Mouse (Mus musculus): ENCODE measurements at regions not wholly inside any gene's neighbourhood (a gene's known extent, or its start where the extent isn't known, plus 50 kb on each side); places are given as distances from the start of the nearest gene placed in this dataset.
A peak's percentile ranks its signal among the peaks of the same experiment; 100 is the strongest.

- H3K36me3 ChIP-seq (ENCODE audit: control insufficient read depth, insufficient read depth, low read length, poor library complexity, severe bottlenecking) = no peaks in the 10 kb centered on the region
- no peaks in the 10 kb centered on the region for H3K9me3 ChIP-seq (ENCODE audit: control insufficient read depth, insufficient read depth, low read depth, low read length)
- H3K4me3 ChIP-seq (ENCODE audit: insufficient read depth in 1 of 2, low read depth in 1 of 2, low read length in 2 of 2, poor library complexity in 1 of 2, severe bottlenecking in 1 of 2) = no peak overlapping the region
- H3K4me1 ChIP-seq (ENCODE audit: control insufficient read depth in 2 of 2, insufficient read depth in 2 of 2, low read length in 2 of 2, poor library complexity in 1 of 2) = no peaks in the 10 kb centered on the region
- H3K27ac ChIP-seq (ENCODE audit: insufficient read depth, low read depth, low read length, poor library complexity, severe bottlenecking) = no peak overlapping the region
- DNase-seq (ENCODE audit: low read depth, low spot score) = no peak
- no peak for TF ChIP-seq ZC3H11A (IDR thresholded peaks at IDR 0.05; ENCODE audit: borderline replicate concordance, low read depth, low read length)
- no peak for TF ChIP-seq ZNF384 (IDR thresholded peaks at IDR 0.05; ENCODE audit: low read depth, low read length)
- no peak for TF ChIP-seq HCFC1 (IDR thresholded peaks at IDR 0.05; ENCODE audit: borderline replicate concordance, insufficient read depth, low read length)
- no peak for TF ChIP-seq MAFK (IDR thresholded peaks at IDR 0.05; ENCODE audit: insufficient read depth, low read depth, low read length)
- TF ChIP-seq CHD2 (IDR thresholded peaks at IDR 0.05; ENCODE audit: low read depth, low read length) = no peak
- in situ Hi-C loops (cut with MboI; ENCODE audit: low sequenced_read_pairs in 2 of 2, unreplicated experiment in 2 of 2) = loop anchor here in 1 of 2 experiments (25.0 kb wide), 1 partner anchor 896 kb away; no protein-coding TSS in a partner anchor
- no peak overlapping the region for H3K9ac ChIP-seq (ENCODE audit: insufficient read depth, low read depth, low read length, poor library complexity, severe bottlenecking)
These were observed 271.3 kb upstream of the Zwint start for GRCm38 (mm10) chr10:72383351-72383750.

- no peaks in the 10 kb centered on the region for H3K9me3 ChIP-seq (ENCODE audit: control insufficient read depth, insufficient read depth, low read depth, low read length)
- no peaks in the 10 kb centered on the region for H3K36me3 ChIP-seq (ENCODE audit: control insufficient read depth, insufficient read depth, low read length, poor library complexity, severe bottlenecking)
- DNase-seq (ENCODE audit: low read depth, low spot score) = no peak
- no peaks in the 10 kb centered on the region for H3K4me1 ChIP-seq (ENCODE audit: control insufficient read depth in 2 of 2, insufficient read depth in 2 of 2, low read length in 2 of 2, poor library complexity in 1 of 2)
- no peak overlapping the region for H3K4me3 ChIP-seq (ENCODE audit: insufficient read depth in 1 of 2, low read depth in 1 of 2, low read length in 2 of 2, poor library complexity in 1 of 2, severe bottlenecking in 1 of 2)
- H3K9ac ChIP-seq (ENCODE audit: insufficient read depth, low read depth, low read length, poor library complexity, severe bottlenecking) = no peak overlapping the region
- TF ChIP-seq ZC3H11A (IDR thresholded peaks at IDR 0.05; ENCODE audit: borderline replicate concordance, low read depth, low read length) = no peak
- TF ChIP-seq ZNF384 (IDR thresholded peaks at IDR 0.05; ENCODE audit: low read depth, low read length) = no peak
- no peak for TF ChIP-seq HCFC1 (IDR thresholded peaks at IDR 0.05; ENCODE audit: borderline replicate concordance, insufficient read depth, low read length)
- no peak for TF ChIP-seq CHD2 (IDR thresholded peaks at IDR 0.05; ENCODE audit: low read depth, low read length)
- no peak for TF ChIP-seq MAFK (IDR thresholded peaks at IDR 0.05; ENCODE audit: insufficient read depth, low read depth, low read length)
- H3K27ac ChIP-seq (ENCODE audit: insufficient read depth, low read depth, low read length, poor library complexity, severe bottlenecking) = no peak overlapping the region
- in situ Hi-C loops (cut with MboI; ENCODE audit: low sequenced_read_pairs in 2 of 2, unreplicated experiment in 2 of 2) = loop anchor here in 1 of 2 experiments (25.0 kb wide), 1 partner anchor 898 kb away; no protein-coding TSS in a partner anchor
These were observed 269.8 kb upstream of the Zwint start for GRCm38 (mm10) chr10:72384826-72385225.

GRCm38 (mm10) chr10:72391397-72391796 lies 263.2 kb upstream of the Zwint start:
- peak; percentile 58; the same call in 1 of the 2 replicates for TF ChIP-seq ZC3H11A (IDR thresholded peaks at IDR 0.05; ENCODE audit: borderline replicate concordance, low read depth, low read length)
- no peak for TF ChIP-seq HCFC1 (IDR thresholded peaks at IDR 0.05; ENCODE audit: borderline replicate concordance, insufficient read depth, low read length)
- Histone ChIP-seq H3K9me3 (ENCODE audit: control insufficient read depth, insufficient read depth, low read depth, low read length) (no peaks in the 10 kb centered on the region), H3K9ac (ENCODE audit: insufficient read depth, low read depth, low read length, poor library complexity, severe bottlenecking) (no peak overlapping the region), H3K4me1 (ENCODE audit: control insufficient read depth in 2 of 2, insufficient read depth in 2 of 2, low read length in 2 of 2, poor library complexity in 1 of 2) (no peaks in the 10 kb centered on the region), H3K27ac (ENCODE audit: insufficient read depth, low read depth, low read length, poor library complexity, severe bottlenecking) (no peak overlapping the region), H3K4me3 (ENCODE audit: insufficient read depth in 1 of 2, low read depth in 1 of 2, low read length in 2 of 2, poor library complexity in 1 of 2, severe bottlenecking in 1 of 2) (no peak overlapping the region), H3K36me3 (ENCODE audit: control insufficient read depth, insufficient read depth, low read length, poor library complexity, severe bottlenecking) (no peaks in the 10 kb centered on the region)
- peak; percentile 38 for DNase-seq (ENCODE audit: low read depth, low spot score)
- in situ Hi-C loops (cut with MboI; ENCODE audit: low sequenced_read_pairs in 2 of 2, unreplicated experiment in 2 of 2) = loop anchor here in 1 of 2 experiments (25.0 kb wide), 1 partner anchor 904 kb away; no protein-coding TSS in a partner anchor

- no peak for TF ChIP-seq HCFC1 (IDR thresholded peaks at IDR 0.05; ENCODE audit: borderline replicate concordance, insufficient read depth, low read length)
- no peak for TF ChIP-seq CHD2 (IDR thresholded peaks at IDR 0.05; ENCODE audit: low read depth, low read length)
- TF ChIP-seq ZC3H11A (IDR thresholded peaks at IDR 0.05; ENCODE audit: borderline replicate concordance, low read depth, low read length) = no peak
- no peak for TF ChIP-seq ZNF384 (IDR thresholded peaks at IDR 0.05; ENCODE audit: low read depth, low read length)
- TF ChIP-seq MAFK (IDR thresholded peaks at IDR 0.05; ENCODE audit: insufficient read depth, low read depth, low read length) = no peak
- no peak for DNase-seq (ENCODE audit: low read depth, low spot score)
- Histone ChIP-seq H3K9me3 (ENCODE audit: control insufficient read depth, insufficient read depth, low read depth, low read length) (no peaks in the 10 kb centered on the region), H3K36me3 (ENCODE audit: control insufficient read depth, insufficient read depth, low read length, poor library complexity, severe bottlenecking) (no peaks in the 10 kb centered on the region), H3K9ac (ENCODE audit: insufficient read depth, low read depth, low read length, poor library complexity, severe bottlenecking) (no peak overlapping the region), H3K4me1 (ENCODE audit: control insufficient read depth in 2 of 2, insufficient read depth in 2 of 2, low read length in 2 of 2, poor library complexity in 1 of 2) (no peaks in the 10 kb centered on the region), H3K27ac (ENCODE audit: insufficient read depth, low read depth, low read length, poor library complexity, severe bottlenecking) (no peak overlapping the region), H3K4me3 (ENCODE audit: insufficient read depth in 1 of 2, low read depth in 1 of 2, low read length in 2 of 2, poor library complexity in 1 of 2, severe bottlenecking in 1 of 2) (no peak overlapping the region)
- in situ Hi-C loops (cut with MboI; ENCODE audit: low sequenced_read_pairs in 2 of 2, unreplicated experiment in 2 of 2) = loop anchor here in 1 of 2 experiments (25.0 kb wide), 1 partner anchor 906 kb away; no protein-coding TSS in a partner anchor
These were observed 261.2 kb upstream of the Zwint start for GRCm38 (mm10) chr10:72393279-72394041.
